Mouse (Mus musculus) ZHBTc4 (cell line): Measurements from ENCODE around the gene Thap7.

Experiments used
- DNase-seq: peaks from one replicate; pipeline ENCODE4 v3.0.0-alpha.2; 2011; ENCODE audit warnings: low read depth, low spot score

The Thap7 gene

GRCm38 (mm10) chr16:17530640-17531288 lies at the start of gene Thap7:
TSS of gene Thap7 (minus strand) at chr16:17531136.
- peak; percentile 99 for DNase-seq

GRCm38 (mm10) chr16:17576825-17577215 lies 45.9 kb upstream of the Thap7 start:
- DNase-seq, result no peak

- DNase-seq, result peak; percentile 59
These were observed 45.2 kb upstream of the Thap7 start for GRCm38 (mm10) chr16:17575870-17576824.

GRCm38 (mm10) chr16:17566186-17566585 lies 35.2 kb upstream of the Thap7 start:
- DNase-seq, result no peak

- DNase-seq, result no peak
These were observed 33.8 kb upstream of the Thap7 start for GRCm38 (mm10) chr16:17564771-17565170.

GRCm38 (mm10) chr16:17564221-17564620 lies 33.3 kb upstream of the Thap7 start:
- no peak for DNase-seq

- DNase-seq, result no peak
These were observed 32.6 kb upstream of the Thap7 start for GRCm38 (mm10) chr16:17563580-17563979.

- DNase-seq, result peak; percentile 58
These were observed 30.8 kb upstream of the Thap7 start, which contains the start of gene P2rx6 for GRCm38 (mm10) chr16:17561751-17562208. TSS of gene P2rx6 (plus strand) at chr16:17561885.

GRCm38 (mm10) chr16:17561128-17561750 lies 30.3 kb upstream of the Thap7 start, which contains the start of gene Lrrc74b:
TSS of gene Lrrc74b (minus strand) at chr16:17561247.
- peak; percentile 86 for DNase-seq

GRCm38 (mm10) chr16:17559396-17560027 lies 28.6 kb upstream of the Thap7 start:
- no peak for DNase-seq

GRCm38 (mm10) chr16:17558811-17559210 lies 27.9 kb upstream of the Thap7 start:
- peak; percentile 48 for DNase-seq

GRCm38 (mm10) chr16:17557947-17558480 lies 27.1 kb upstream of the Thap7 start:
- peak; percentile 80 for DNase-seq

- no peak for DNase-seq
These were observed 26.0 kb upstream of the Thap7 start for GRCm38 (mm10) chr16:17556907-17557306.

GRCm38 (mm10) chr16:17556180-17556579 lies 25.2 kb upstream of the Thap7 start:
- no peak for DNase-seq

GRCm38 (mm10) chr16:17554702-17555101 lies 23.8 kb upstream of the Thap7 start:
- DNase-seq, result peak; percentile 71

GRCm38 (mm10) chr16:17553910-17554685 lies 23.2 kb upstream of the Thap7 start:
- peak; percentile 98 for DNase-seq

GRCm38 (mm10) chr16:17552837-17553236 lies 21.9 kb upstream of the Thap7 start:
- no peak for DNase-seq

- DNase-seq, result no peak
These were observed 11.7 kb upstream of the Thap7 start for GRCm38 (mm10) chr16:17542632-17543031.

- DNase-seq, result no peak
These were observed 5.6 kb upstream of the Thap7 start for GRCm38 (mm10) chr16:17536584-17536983.

- DNase-seq, result no peak
These were observed 1.9 kb upstream of the Thap7 start for GRCm38 (mm10) chr16:17532676-17533329.
